Mouse (Mus musculus) heart, postnatal 36 days (tissue): ENCODE data around the gene Kat14. TPM values are rescaled to one million over a fixed set of nuclear protein-coding genes. Genes with fewer than 3 reads are reported as not detected.
A peak's percentile ranks its signal among the peaks of the same experiment; 100 is the strongest.

Experiments used
- DNase-seq, 2 experiments: peaks; one replicate each; pipeline ENCODE4 v3.0.0; 2021 to 2022
- intact Hi-C: fragments of 180-260 bp; cut with DNase I; formaldehyde crosslinking; loops from one replicate; pipeline ENCODE4 v1.15.1; 2025
- total RNA-seq, 2 experiments: library from RNA; stranded (reverse); gene quantifications; 2 replicates each; pipeline ENCODE4 v1.2.3; 2021

Gene Kat14
- total RNA-seq, 2 experiments from 2014 or later = 22.6 to 23.3 TPM

GRCm38 (mm10) chr2:144441386-144441915 lies 72.7 kb downstream of the Kat14 start:
- intact Hi-C loops = no loop called here
- DNase-seq = peak; percentile 23 to 26

DNA sequence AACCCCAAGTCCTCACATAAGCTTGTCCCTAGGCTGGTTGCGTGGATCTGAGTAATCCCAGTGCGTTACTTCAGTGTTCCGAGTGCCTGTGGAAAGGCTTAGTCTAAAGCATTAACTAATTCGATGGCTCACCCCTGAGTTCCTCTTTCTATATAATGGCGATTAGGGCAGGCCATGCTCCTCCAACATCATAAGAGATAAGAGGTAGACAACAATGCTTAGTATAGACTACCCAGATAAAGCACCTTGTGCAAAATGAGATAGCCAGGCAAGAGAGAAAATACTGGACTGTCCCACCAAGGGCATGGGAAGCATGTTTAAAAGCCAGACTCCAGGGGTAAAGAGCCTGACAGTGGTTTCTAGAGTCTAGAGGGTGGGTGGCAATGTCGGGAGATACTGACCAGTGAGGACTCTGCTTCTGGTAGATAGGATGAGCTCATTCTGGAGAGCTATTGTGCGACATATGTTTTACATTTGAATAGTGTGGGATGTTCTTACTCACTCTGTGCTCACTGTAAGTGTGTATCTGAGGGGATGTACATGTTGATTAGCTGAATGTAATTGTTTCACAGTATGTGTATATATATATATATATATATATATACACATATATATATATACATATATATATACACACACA lies 77.7 kb downstream of the Kat14 start:
- DNase-seq = no peak
- intact Hi-C loops = no loop called here

DNA sequence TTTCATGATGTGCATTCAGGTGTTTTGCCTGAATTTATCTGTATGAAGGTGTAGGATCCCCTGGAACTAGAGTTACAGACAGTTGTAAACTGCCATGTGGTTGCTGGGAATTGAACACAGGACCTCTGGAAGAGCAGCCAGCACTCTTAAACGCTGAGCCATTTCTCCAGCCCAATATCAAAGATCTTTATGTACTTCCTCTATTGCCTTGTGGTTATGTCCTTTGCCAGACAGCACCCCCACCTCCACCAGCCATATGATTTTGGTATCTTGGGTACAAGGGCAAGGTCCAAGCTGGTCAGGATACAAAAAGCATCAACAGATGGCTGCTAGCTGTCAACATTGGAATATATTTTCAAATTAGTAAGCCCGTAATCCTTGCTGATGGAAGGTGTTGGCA lies 81.6 kb downstream of the Kat14 start:
- intact Hi-C loops = loop anchor here (5.0 kb wide), 5 partner anchors 103 to 1338 kb away; no protein-coding TSS in a partner anchor
- no peak for DNase-seq

GRCm38 (mm10) chr2:144452364-144453008 lies 83.7 kb downstream of the Kat14 start:
- intact Hi-C loops = loop anchor here (1.0 to 5.0 kb wide), 6 partner anchors 105 to 1340 kb away; no protein-coding TSS in a partner anchor
- peak; percentile 79 to 81 for DNase-seq

Other genes starting within 250 kb of the Kat14 start
- gene Mgme1, start 98.3 kb upstream of the Kat14 start, total RNA-seq = 10 to 100 TPM; 12.4 to 14.4 TPM
- gene Snx5, start 98.1 kb upstream of the Kat14 start, total RNA-seq = 10 to 100 TPM; 54.1 to 57.4 TPM
- not detected for gene Ovol2, start 36.8 kb upstream of the Kat14 start, total RNA-seq
- gene Pet117, start within 50 bp of the Kat14 start, total RNA-seq = 10 to 100 TPM in 1 of 2 experiments, 1 to 10 TPM in 1; 9.1 to 10.9 TPM
- 1 to 10 TPM in 1 of 2 experiments, under 1 TPM in 1; 0.43 to 1.7 TPM for gene Dzank1, start 158.4 kb downstream of the Kat14 start, total RNA-seq
- 10 to 100 TPM; 11.4 to 12.0 TPM for gene Polr3f, start 158.7 kb downstream of the Kat14 start, total RNA-seq
- gene Rbbp9, start 181.9 kb downstream of the Kat14 start, total RNA-seq = 10 to 100 TPM; 13.0 to 13.3 TPM
- gene Sec23b, start 187.2 kb downstream of the Kat14 start, total RNA-seq = 10 to 100 TPM; 14.4 to 18.0 TPM
- gene Smim26, start 225.1 kb downstream of the Kat14 start, total RNA-seq = 100 to 1,000 TPM in 1 of 2 experiments, 10 to 100 TPM in 1; 91.7 to 105 TPM
- gene Dtd1, start 230.9 kb downstream of the Kat14 start, total RNA-seq = 10 to 100 TPM; 14.5 to 15.7 TPM